Mouse (Mus musculus): Measurements from ENCODE around the gene Adcy1. TPM values are rescaled to one million over a fixed set of nuclear protein-coding genes. Genes with fewer than 3 reads are reported as not detected.
A peak's percentile ranks its signal among the peaks of the same experiment; 100 is the strongest.
"Not testable (repeated sequence)": the region's sequence is repeated elsewhere in the genome, so short reads cannot be mapped to it uniquely, and the experiment has no call there.

Adcy1 gene
- total RNA-seq, 2 experiments from 2014 or later, result 0.79 to 0.89 TPM

DNA sequence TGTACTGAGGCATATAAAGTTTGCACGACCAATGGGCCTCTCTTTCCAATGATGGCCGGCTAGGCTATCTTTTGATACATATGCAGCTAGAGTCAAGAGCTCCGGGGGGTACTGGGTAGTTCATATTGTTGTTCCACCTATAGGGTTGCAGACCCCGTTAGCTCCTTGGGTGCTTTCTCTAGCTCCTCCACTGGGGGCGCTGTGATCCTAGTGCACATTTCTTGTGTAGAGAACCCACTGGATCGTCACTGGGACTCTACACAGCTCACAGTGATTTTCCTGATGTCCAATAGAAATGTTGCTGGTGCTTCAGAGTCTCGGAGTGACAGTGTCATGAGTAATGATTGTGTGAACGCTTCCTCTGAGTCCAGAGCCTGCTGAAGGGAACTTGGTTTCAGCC, 158.5 kb downstream of the Adcy1 start:
- H3K27ac ChIP-seq; intact Hi-C loops (cut with DNase I); DNase-seq; H3K4me3 ChIP-seq: not testable (repeated sequence)
- peak; percentile 34; the same call in 1 of the 2 replicates for TF ChIP-seq CTCF (IDR thresholded peaks at IDR 0.05)

DNA sequence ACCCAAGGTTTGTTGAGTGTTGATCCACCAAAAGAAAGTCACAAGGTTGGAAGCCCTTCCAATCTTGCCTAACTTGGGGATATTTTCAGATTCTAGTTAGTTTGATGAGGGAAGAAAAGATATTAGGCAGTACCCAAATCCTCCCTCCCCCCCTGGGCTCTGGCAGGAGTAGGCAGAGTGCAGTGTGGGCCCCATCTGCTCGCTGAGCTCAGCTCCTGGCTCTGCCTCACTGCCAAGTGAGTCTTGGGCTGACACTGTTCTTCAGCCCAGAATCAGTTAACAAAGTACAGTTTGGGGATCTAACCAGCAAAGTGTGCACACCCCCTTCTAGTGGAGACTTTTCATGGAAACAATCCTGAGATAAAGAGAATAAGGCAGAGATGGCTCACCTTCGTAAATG, 162.9 kb downstream of the Adcy1 start:
- TF ChIP-seq CTCF (IDR thresholded peaks at IDR 0.05), result no peak
- H3K4me3 ChIP-seq, result no peak overlapping the region
- no peak for DNase-seq
- no peak overlapping the region for H3K27ac ChIP-seq
- intact Hi-C loops (cut with DNase I), result no loop called here

DNA sequence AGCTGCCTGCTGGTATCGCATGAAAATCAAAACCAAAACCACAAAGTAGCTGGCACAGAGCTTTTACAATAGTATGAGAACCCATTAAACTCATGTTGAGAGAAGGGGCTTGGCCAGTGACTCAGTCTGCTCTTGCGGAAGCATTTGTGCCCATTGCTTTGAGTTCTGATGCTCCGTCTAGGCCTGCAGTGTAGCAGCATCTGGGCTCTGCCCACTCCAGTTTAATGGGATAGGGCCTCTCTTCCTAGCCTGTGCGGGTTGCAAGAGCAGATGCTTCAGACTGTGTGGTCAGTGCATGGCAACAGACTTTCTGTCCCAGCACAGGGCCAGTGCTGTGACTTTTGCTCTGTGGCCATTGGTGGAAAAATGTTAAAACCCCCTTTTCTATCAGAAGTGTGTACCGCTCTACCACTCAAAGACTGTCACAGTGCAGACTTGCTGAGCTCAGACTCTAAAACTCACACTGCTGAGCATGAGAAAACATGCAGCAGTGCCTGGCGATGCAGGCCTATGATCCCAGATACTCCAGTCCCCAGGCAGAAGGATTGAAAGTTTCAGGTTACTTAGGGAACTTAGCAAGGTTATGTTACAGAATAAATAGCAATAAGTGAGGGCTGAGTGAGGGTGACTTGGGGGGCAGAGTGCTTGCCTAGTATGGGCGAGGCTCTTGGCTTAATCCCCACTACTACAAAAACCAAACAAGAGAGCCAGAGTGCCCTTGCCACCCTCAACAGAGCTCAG, 163.7 kb downstream of the Adcy1 start:
- TF ChIP-seq CTCF (IDR thresholded peaks at IDR 0.05), result no peak
- Histone ChIP-seq H3K27ac (no peak overlapping the region; the same call in 1 of the 2 replicates), H3K4me3 (no peak overlapping the region)
- intact Hi-C loops (cut with DNase I), result no loop called here
- DNase-seq, result no peak

DNA sequence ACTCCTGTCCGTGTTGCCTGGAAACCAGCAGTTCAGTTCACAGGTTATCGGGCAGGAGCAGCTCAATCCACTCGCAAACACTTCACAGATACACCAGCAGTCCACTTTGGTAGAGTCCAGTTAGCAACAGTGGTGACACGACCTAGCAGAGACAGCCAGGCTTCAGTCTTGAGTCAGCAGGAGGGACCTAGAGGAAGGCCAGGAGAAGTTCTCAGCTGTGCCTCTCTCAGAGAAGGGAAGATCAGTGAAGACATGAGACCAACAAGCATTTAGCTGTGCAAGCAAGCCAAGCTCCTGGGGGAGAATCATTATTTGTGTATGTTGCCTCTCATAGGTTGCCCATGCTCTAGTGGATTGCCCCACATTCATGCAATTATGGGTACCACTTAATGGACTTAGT, 164.8 kb downstream of the Adcy1 start:
- DNase-seq, result no peak
- no peak overlapping the region for H3K27ac ChIP-seq
- H3K4me3 ChIP-seq, result no peak overlapping the region
- intact Hi-C loops (cut with DNase I), result no loop called here
- no peak for TF ChIP-seq CTCF (IDR thresholded peaks at IDR 0.05)

Other genes with a start within 250 kb of the Adcy1 start
- not detected for gene Gm11983, start 225.8 kb upstream of the Adcy1 start, total RNA-seq (2021)
- not detected for gene Gm11985, start 125.1 kb downstream of the Adcy1 start, total RNA-seq (2021)
- not detected for gene Igfbp1, start 134.3 kb downstream of the Adcy1 start, total RNA-seq (2021)
- 10 to 100 TPM; 10.7 to 18.1 TPM for gene Igfbp3, start 150.4 kb downstream of the Adcy1 start, total RNA-seq (2021)